Mouse (Mus musculus) left cerebral cortex, adult 9 months (tissue): ENCODE results near the gene Adsl.

Experiments used
- DNase-seq, 2 experiments: peaks; one replicate each; pipeline ENCODE4 v3.0.0; 2022; ENCODE audit warnings: low spot score in 2 of 2

Adsl gene

GRCm38 (mm10) chr15:81006127-81006735, 57.9 kb downstream of the Adsl start:
- no peak for DNase-seq

- DNase-seq = no peak
Measured at GRCm38 (mm10) chr15:81007339-81007738, 59.0 kb downstream of the Adsl start.

- no peak for DNase-seq
Measured at GRCm38 (mm10) chr15:81007905-81008304, 59.6 kb downstream of the Adsl start.

GRCm38 (mm10) chr15:81008689-81009123, 60.4 kb downstream of the Adsl start:
- DNase-seq = no peak

- DNase-seq = peak in 1 of 2 experiments; percentile 17
Measured at GRCm38 (mm10) chr15:81010114-81010513, 61.8 kb downstream of the Adsl start.

GRCm38 (mm10) chr15:81011523-81011922, 63.2 kb downstream of the Adsl start:
- DNase-seq = peak in 1 of 2 experiments; percentile 3

GRCm38 (mm10) chr15:81012359-81012758, 64.1 kb downstream of the Adsl start:
- no peak for DNase-seq

GRCm38 (mm10) chr15:81013186-81013585, 64.9 kb downstream of the Adsl start:
- no peak for DNase-seq

- no peak for DNase-seq
Measured at GRCm38 (mm10) chr15:81015068-81015744, 66.9 kb downstream of the Adsl start.

GRCm38 (mm10) chr15:81016488-81016887, 68.2 kb downstream of the Adsl start:
- DNase-seq = no peak

- DNase-seq = no peak
Measured at GRCm38 (mm10) chr15:81017308-81017707, 69.0 kb downstream of the Adsl start.
